Mouse (Mus musculus) gastrocnemius, adult 8-10 months (tissue): ENCODE results near the gene Strip2. TPM values are rescaled to one million over a fixed set of nuclear protein-coding genes. Genes with fewer than 3 reads are reported as not detected.
A peak's percentile ranks its signal among the peaks of the same experiment; 100 is the strongest.

Experiments
- DNase-seq, 2 experiments: peaks; one replicate each; pipeline ENCODE4 v3.0.0; 2022; ENCODE audit warnings: low spot score in 2 of 2
- total RNA-seq, 4 experiments: library from RNA; stranded (reverse); gene quantifications; 2 replicates each; pipeline ENCODE4 v1.2.4; 2022

The Strip2 gene
- under 1 TPM; 0.75 to 0.99 (median 0.88) TPM for total RNA-seq

GRCm38 (mm10) chr6:29916530-29917382 lies at the start of gene Strip2:
Gene Strip2, plus strand, starts transcription at chr6:29917012.
- peak; percentile 83 to 87 for DNase-seq

- no peak for DNase-seq
These were observed 48.4 kb upstream of the Strip2 start for GRCm38 (mm10) chr6:29868341-29868895.

DNA sequence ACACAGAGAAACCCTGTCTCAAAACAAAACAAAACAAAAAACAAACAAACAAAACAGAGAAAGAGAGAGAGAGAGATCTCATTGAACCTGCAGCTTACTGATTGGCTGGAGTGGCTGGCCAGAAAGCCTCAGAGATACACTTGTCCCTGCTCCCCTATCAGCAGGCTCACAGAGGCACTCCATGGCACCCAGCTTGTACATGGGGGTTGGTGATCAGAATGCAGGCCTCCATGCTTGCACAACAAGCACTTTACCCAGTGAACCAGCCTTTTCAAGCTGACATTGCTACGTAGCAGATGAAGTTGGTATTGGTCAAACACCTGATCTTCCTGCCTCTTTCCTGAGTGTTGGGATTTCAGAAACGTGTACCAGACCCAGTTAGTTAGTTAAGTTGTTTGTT lies 43.2 kb upstream of the Strip2 start:
- no peak for DNase-seq

DNA sequence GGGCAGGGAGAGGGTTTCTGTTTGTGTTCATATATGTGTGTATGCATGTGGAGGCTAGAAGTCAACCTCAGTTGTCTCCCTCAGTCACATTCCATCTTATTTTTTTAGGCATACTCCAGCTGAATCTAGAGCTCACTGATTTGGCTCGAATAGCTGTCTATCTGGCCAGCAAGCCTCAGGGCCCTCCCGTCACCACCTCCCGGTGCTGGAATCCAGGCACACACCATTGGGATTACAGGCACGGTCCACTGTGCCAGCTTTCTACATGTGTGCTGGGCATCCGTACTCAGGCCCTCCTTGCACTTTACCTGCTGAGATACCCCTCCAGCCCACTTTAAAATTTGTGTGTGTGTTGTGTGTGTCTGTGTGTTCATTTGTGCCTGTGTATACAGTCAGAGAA lies 41.2 kb upstream of the Strip2 start:
- DNase-seq = no peak

DNA sequence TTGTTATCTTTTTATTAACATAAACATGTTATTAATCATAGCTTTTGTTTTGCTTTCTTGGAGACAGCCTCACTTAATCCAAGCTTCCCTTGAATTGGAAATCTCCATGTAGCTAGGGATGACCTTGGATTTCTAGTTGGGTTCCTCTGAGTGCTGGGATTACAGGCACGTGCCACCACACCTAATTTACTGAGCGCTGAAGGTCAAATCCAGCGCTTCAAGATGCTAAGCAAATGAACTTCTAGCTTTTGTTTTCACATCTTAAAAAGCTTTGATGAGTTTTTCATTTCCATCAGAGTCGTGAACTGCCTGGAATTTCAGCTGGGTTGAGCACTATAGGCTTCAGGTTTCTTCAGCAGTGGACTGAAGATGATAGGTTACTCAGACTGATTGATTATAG lies 40.0 kb upstream of the Strip2 start:
- DNase-seq = no peak

DNA sequence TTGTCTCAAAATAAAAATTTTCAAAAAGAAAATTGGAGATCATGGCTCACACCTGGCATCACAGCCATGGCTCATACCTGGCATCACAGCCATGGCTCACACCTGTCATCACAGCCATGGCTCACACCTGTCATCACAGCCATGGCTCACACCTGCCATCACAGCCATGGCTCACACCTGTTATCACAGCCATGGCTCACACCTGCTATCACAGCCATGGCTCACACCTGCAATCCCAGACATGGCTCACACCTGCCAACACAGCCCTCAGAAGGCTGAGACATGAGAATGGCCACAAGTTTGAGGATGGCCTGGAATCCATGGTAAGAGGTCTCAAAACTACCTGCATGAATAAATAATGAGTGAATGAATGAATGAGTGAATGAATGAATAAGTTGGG lies 37.2 kb upstream of the Strip2 start:
- no peak for DNase-seq

DNA sequence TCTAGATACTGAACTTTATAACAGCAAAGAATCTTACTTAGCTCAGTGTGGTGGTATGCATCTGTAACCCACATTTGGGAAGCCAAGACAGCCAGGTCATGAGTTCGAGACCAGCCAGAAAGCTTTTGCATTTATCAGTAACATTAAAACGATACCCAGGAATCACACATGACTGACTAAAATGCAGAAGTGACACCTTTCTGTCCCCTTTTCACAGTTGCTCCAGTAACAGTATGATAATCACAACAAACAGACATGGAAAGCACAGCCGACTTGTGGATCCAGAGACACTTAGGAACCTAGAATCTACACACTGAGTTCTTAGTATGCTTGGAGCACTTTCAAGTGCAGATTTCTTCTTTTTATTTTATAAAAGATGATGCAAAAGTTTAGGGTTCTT lies 36.0 kb upstream of the Strip2 start:
- no peak for DNase-seq

DNA sequence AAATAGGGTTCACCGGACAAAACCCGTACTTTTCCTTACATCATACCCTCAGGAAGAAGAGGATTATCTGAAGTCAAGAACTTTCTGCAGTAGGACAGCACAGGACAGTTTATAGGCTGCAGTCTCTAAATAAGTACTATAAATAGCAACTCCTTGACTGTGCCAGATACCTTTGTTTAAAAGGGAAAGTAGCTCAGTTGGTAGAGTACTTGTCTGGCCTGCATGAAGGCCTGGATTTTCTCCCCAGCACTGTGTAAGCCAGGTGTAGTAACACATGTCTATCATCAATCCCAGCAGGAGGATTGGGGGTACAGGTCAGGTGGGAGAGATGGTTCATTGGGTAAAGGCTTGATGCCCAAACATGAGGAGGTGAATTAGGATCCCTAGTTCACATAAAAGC lies 34.9 kb upstream of the Strip2 start:
- no peak for DNase-seq

DNA sequence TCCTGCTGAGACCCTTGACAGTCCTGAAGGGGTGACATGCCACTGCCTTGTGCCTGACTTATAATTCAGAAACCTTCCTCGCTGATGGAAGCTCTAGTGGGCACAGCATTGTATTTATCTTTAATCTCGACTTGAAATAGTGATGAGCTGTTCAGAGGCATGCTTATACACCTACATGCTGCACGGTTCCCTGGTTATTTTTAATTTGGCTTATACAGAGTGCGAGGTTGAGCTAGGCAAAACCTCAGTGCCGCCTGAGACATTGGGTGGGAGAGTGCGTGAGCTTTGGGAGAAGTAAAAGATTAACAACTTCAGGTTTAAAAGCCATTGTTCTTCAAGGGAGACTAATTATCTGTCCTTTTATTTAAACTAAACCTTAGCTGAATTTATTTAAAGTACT lies 33.9 kb upstream of the Strip2 start:
- DNase-seq = no peak

- no peak for DNase-seq
These were observed 25.7 kb upstream of the Strip2 start for GRCm38 (mm10) chr6:29891151-29891550.

DNA sequence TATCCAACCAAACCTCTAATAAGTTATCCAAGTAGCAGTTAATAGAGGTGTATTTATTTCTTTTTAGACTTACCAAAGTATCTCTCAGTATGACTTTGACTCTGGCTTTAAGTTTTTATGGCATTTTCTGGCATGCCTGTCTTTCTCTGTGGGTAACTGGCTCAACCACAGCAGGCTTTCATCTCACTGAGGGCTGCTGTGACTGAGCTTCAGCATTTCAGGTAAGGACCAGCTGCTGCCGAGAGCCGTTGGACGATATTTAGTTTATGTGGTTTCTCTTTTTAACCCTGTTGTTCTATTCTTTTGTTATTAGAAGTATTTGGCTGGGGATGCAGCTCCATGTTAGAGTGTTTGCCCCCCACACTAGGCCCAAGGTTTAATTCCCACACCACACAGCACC lies 19.8 kb upstream of the Strip2 start:
- no peak for DNase-seq

GRCm38 (mm10) chr6:29901450-29901849 lies 15.4 kb upstream of the Strip2 start:
- no peak for DNase-seq

- DNase-seq = no peak
These were observed 14.6 kb upstream of the Strip2 start for GRCm38 (mm10) chr6:29902256-29902655.

GRCm38 (mm10) chr6:29903343-29903914 lies 13.4 kb upstream of the Strip2 start:
- DNase-seq = no peak

DNA sequence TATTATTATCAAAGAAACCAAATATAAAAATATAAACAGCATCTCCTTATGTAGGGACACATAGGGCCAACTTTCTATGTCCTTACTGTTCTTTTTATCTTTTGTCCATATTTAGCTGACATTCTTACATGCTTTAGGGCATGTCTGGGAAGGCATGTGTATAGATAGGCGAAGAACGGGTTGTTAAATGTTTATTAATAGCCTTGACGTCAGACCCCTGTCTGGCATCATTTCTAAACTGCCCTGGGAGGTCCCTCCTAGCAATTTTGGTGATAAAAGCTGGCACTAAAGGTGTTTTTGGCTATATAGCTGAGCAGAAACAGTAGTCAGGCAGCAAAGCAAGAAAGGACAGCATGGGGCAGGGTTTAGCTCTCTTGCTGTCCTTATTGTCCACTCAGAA lies 12.5 kb upstream of the Strip2 start:
- no peak for DNase-seq

DNA sequence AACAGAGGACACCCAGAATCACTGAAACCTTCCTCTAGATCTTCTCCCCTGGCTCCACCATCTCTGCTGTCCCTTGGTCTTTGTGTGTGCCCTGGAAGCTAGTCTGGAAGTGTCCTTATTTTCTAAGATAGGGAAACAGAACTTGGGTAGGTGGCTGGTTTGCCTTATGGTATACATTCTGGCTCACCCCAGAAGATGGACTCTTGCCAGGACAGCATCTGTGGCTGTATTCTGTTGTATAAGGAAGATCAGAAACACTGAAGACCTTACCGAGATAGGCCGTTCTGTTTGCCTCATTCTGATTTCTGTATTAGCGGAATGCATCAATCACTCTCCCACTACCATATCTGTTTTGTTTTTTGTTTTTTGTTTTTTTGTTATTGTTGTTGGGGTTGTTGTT lies 6.2 kb upstream of the Strip2 start:
- no peak for DNase-seq

DNA sequence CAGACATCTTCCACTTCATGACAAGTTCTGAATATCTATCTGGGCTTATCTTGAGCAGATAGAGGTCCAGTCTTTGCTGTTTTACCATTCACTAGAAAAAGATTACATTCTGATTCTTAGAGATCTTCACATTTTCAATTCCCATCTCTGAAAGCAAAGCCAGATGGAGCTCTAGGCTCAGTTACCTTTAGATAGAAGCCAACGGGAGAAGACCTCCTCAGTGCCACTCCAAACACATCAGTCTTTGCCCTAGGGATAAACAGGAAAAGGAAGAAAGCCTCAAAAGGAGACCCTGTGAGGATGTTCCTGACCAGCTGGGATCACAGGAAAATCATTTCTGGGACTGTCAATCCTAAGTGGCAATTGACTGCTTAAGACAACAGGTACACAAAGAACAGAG lies 3.1 kb upstream of the Strip2 start:
- DNase-seq = no peak

- DNase-seq = no peak
These were observed 2.7 kb upstream of the Strip2 start for GRCm38 (mm10) chr6:29914136-29914535.

GRCm38 (mm10) chr6:29915836-29916235 lies 976 bp upstream of the Strip2 start:
- DNase-seq = no peak

GRCm38 (mm10) chr6:29917383-29917720 lies 540 bp downstream of the Strip2 start:
- DNase-seq = no peak

- DNase-seq = no peak
These were observed 1.1 kb downstream of the Strip2 start for GRCm38 (mm10) chr6:29917947-29918346.

GRCm38 (mm10) chr6:29923501-29923900 lies 6.7 kb downstream of the Strip2 start:
- DNase-seq = peak in 1 of 2 experiments; percentile 33
